Mouse (Mus musculus) ES-E14 (cell line): ENCODE data around the gene Mknk2. TPM values are rescaled to one million over a fixed set of nuclear protein-coding genes. Genes with fewer than 3 reads are reported as not detected.

ENCODE experiments used
- DNase-seq: peaks from one replicate; pipeline ENCODE4 v3.0.0-alpha.2; 2013; ENCODE audit warnings: low read depth, low spot score
- H3K27ac ChIP-seq: 2 replicates; pipeline ENCODE4 v1.5.1; 2012; ENCODE audit warnings: low read depth, mild to moderate bottlenecking, low read length, moderate library complexity, mixed read lengths; ENCODE audit not compliant: poor library complexity, insufficient read depth, severe bottlenecking
- H3K36me3 ChIP-seq: 2 replicates; pipeline ENCODE4 v1.6.1; 2012; ENCODE audit warnings: mild to moderate bottlenecking, low read length, moderate library complexity, mixed read lengths; ENCODE audit not compliant: control insufficient read depth, poor library complexity, insufficient read depth, severe bottlenecking
- H3K4me1 ChIP-seq, 2 experiments: fragments of 150-350 bp in 1 of 2; sonication (generic) in 1 of 2; 2 replicates each; pipeline ENCODE4 v1.6.1; 2012; ENCODE audit warnings: low read length in 2 of 2, mild to moderate bottlenecking in 1 of 2, mixed read lengths in 1 of 2; ENCODE audit not compliant: control insufficient read depth in 2 of 2, insufficient read depth in 2 of 2, poor library complexity in 1 of 2
- H3K4me3 ChIP-seq, 2 experiments: fragments of 150-350 bp in 1 of 2; sonication (generic) in 1 of 2; 2 replicates each; pipeline ENCODE4 v1.5.1; 2012; ENCODE audit warnings: low read length in 2 of 2, low read depth in 1 of 2, mild to moderate bottlenecking in 1 of 2, mixed read lengths in 1 of 2; ENCODE audit not compliant: insufficient read depth in 1 of 2, poor library complexity in 1 of 2, severe bottlenecking in 1 of 2
- H3K9ac ChIP-seq: 2 replicates; pipeline ENCODE4 v1.6.1; 2012; ENCODE audit warnings: low read depth, mild to moderate bottlenecking, low read length, mixed read lengths; ENCODE audit not compliant: poor library complexity, insufficient read depth, severe bottlenecking
- H3K9me3 ChIP-seq: fragments of 150-350 bp; sonication (generic); 2 replicates; pipeline ENCODE4 v1.6.1; 2012; ENCODE audit warnings: low read depth, mild to moderate bottlenecking, low read length; ENCODE audit not compliant: control insufficient read depth, insufficient read depth
- CHD2 ChIP-seq: IDR thresholded peaks from 2 replicates; pipeline ENCODE4 v1.6.1; 2014; ENCODE audit warnings: mild to moderate bottlenecking, low read depth, low read length, inconsistent platforms
- HCFC1 ChIP-seq: IDR thresholded peaks from 2 replicates; pipeline ENCODE4 v1.6.1; 2012; ENCODE audit warnings: low read length, inconsistent platforms, borderline replicate concordance; ENCODE audit not compliant: insufficient read depth
- MAFK ChIP-seq: IDR thresholded peaks from 2 replicates; pipeline ENCODE4 v1.6.1; 2014; ENCODE audit warnings: mild to moderate bottlenecking, low read depth, low read length, inconsistent platforms; ENCODE audit not compliant: insufficient read depth
- ZC3H11A ChIP-seq: IDR thresholded peaks from 2 replicates; pipeline ENCODE4 v1.6.1; 2012; ENCODE audit warnings: low read depth, mild to moderate bottlenecking, inconsistent platforms, low read length, borderline replicate concordance
- ZNF384 ChIP-seq: IDR thresholded peaks from 2 replicates; pipeline ENCODE4 v1.6.1; 2012; ENCODE audit warnings: low read depth, low read length, inconsistent platforms
- in situ Hi-C, 2 experiments: fragments of 600-800 bp; cut with MboI; formaldehyde crosslinking; loops; one replicate each; pipeline ENCODE4 v1.15.1; 2025; ENCODE audit warnings: low sequenced_read_pairs in 2 of 2, inconsistent platforms in 1 of 2; ENCODE audit not compliant: unreplicated experiment in 2 of 2
- total RNA-seq: library from RNA; depleted of rRNA; stranded (reverse); fragments of 300-350 nt; gene quantifications from 2 replicates; pipeline ENCODE4 v1.2.3, GENCODE M21; 2012

Mknk2 gene
- total RNA-seq, 1 experiment: 40.7 TPM

DNA sequence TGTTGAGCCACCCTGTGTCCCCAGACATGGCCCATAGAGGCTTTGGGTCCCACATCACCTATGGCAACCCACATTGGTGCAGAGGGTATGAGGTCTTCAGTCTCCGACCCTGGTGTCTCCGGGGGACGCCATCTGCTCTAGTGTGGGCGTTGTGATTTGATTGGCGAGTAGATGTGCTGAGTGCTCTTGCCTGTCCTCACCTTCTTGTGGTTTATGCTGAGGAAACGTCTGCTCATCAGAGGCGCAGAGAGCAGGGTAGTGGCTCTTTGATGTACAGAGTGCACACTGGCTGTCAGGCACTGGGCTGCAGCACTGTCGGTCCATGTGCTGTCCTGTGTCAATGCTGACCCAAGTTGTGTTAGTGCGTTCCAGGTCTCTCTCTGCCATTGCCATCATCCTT is 49.0 kb downstream of the Mknk2 start:
- H3K4me3 ChIP-seq: no peak overlapping the region
- H3K36me3 ChIP-seq: peaks cover 37% of the 10 kb centered on the region; the same call in 1 of the 2 replicates
- H3K27ac ChIP-seq: no peak overlapping the region
- in situ Hi-C loops: no loop called here
- TF ChIP-seq ZNF384 (no peak), CHD2 (no peak), ZC3H11A (no peak), MAFK (no peak), HCFC1 (no peak)
- H3K4me1 ChIP-seq: peaks cover 0 to 5% of the 10 kb centered on the region in 2 experiments; a peak in 2 of 4 replicates
- H3K9me3 ChIP-seq: no peaks in the 10 kb centered on the region
- H3K9ac ChIP-seq: no peak overlapping the region
- DNase-seq: no peak

- TF ChIP-seq CHD2: no peak
- no peak for TF ChIP-seq MAFK
- no peak for TF ChIP-seq HCFC1
- TF ChIP-seq ZC3H11A: no peak
- no peak for TF ChIP-seq ZNF384
- DNase-seq: no peak
- Histone ChIP-seq H3K4me1 (peaks cover 0 to 6% of the 10 kb centered on the region in 2 experiments; a peak in 2 of 4 replicates), H3K9me3 (no peaks in the 10 kb centered on the region), H3K4me3 (no peak overlapping the region), H3K27ac (no peak overlapping the region), H3K36me3 (peaks cover 32% of the 10 kb centered on the region; the same call in 1 of the 2 replicates), H3K9ac (no peak overlapping the region)
- in situ Hi-C loops: no loop called here
These were observed 50.2 kb downstream of the Mknk2 start for GRCm38 (mm10) chr10:80627685-80628084.

GRCm38 (mm10) chr10:80625764-80626163 is 52.1 kb downstream of the Mknk2 start:
- Histone ChIP-seq H3K36me3 (peaks cover 29% of the 10 kb centered on the region; the same call in 1 of the 2 replicates), H3K27ac (no peak overlapping the region), H3K4me1 (peaks cover 0 to 10% of the 10 kb centered on the region in 2 experiments; a peak in 2 of 4 replicates), H3K4me3 (no peak overlapping the region), H3K9ac (no peak overlapping the region), H3K9me3 (no peaks in the 10 kb centered on the region)
- TF ChIP-seq CHD2 (no peak), HCFC1 (no peak), ZC3H11A (no peak), MAFK (no peak), ZNF384 (no peak)
- in situ Hi-C loops: no loop called here
- no peak for DNase-seq

GRCm38 (mm10) chr10:80623457-80624191 is 54.3 kb downstream of the Mknk2 start:
- DNase-seq: no peak
- H3K9me3 ChIP-seq: no peaks in the 10 kb centered on the region
- in situ Hi-C loops: no loop called here
- H3K9ac ChIP-seq: peak overlapping the region; percentile 86
- H3K4me3 ChIP-seq: peak overlapping the region; percentile 83 to 86
- peak overlapping the region; percentile 84 for H3K27ac ChIP-seq
- TF ChIP-seq CHD2 (no peak), MAFK (no peak)
- peaks cover 2 to 16% of the 10 kb centered on the region in 2 experiments; a peak in 2 of 4 replicates for H3K4me1 ChIP-seq
- H3K36me3 ChIP-seq: peaks cover 15% of the 10 kb centered on the region; the same call in 1 of the 2 replicates
